Mouse (Mus musculus) myocyte (in vitro differentiated cells): Measurements from ENCODE around the gene Tctn1.

Experiments
- E2F4 ChIP-seq: IDR thresholded peaks from one replicate; pipeline ENCODE4 v1.6.1; 2011; ENCODE audit warnings: mild to moderate bottlenecking, control low read depth, moderate library complexity; ENCODE audit not compliant: insufficient read depth
- MAX ChIP-seq: IDR thresholded peaks from one replicate; pipeline ENCODE4 v1.6.1; 2011; ENCODE audit warnings: low read depth, mild to moderate bottlenecking, control low read depth
- MYOD1 ChIP-seq, 3 experiments: IDR thresholded peaks; one replicate each; pipeline ENCODE4 v1.6.1; 2011; ENCODE audit warnings: control low read depth in 2 of 3, low read depth in 2 of 3, mild to moderate bottlenecking in 2 of 3, moderate library complexity in 1 of 3; ENCODE audit not compliant: insufficient read length in 2 of 3, control insufficient read depth in 1 of 3
- POLR2A ChIP-seq: IDR thresholded peaks from one replicate; pipeline ENCODE4 v1.6.1; 2011; ENCODE audit warnings: low read depth, mild to moderate bottlenecking, control low read depth, moderate library complexity; ENCODE audit not compliant: insufficient read length
- TCF12 ChIP-seq: IDR thresholded peaks from one replicate; pipeline ENCODE4 v1.6.1; 2011; ENCODE audit warnings: mild to moderate bottlenecking, control low read depth; ENCODE audit not compliant: poor library complexity, insufficient read depth, severe bottlenecking

DNA sequence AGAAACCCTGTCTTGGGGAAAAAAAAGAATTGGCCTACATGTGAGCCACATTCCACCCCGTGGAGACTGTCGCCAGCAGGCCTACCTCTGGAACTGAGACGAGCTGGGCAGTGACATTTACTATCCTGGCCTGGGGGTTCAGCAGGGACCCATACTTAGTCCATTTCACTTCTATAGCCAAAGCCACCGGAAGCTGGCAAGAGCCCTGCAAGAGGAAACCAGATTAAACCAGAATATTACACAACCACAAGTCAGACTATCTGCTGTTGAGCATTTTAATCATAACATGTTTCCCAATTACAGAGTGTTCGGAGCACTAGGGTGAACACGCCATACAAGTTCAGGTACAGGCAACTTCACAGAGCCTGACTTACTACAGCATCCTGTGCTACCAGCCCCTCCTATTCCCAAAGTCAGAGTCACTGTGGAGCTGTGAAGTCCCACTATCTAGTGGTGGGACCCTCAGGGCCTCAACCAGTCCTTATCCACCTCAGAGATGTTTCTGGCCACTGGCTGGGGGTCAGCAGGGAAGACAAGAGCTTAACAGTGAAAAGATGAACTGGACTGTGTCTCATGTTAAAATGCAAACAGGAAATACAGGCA, 21.6 kb downstream of the Tctn1 start:
- no peak for TF ChIP-seq POLR2A
- no peak for TF ChIP-seq E2F4
- TF ChIP-seq MAX: no peak
- no peak for TF ChIP-seq TCF12
- TF ChIP-seq MYOD1 (IDR thresholded peaks at IDR 0.05; ENCODE audit: control insufficient read depth in 1 of 3, insufficient read length in 2 of 3, low read depth in 2 of 3): no peak
